Mouse (Mus musculus) ovary, postnatal 14 days (tissue): ENCODE data around the gene Cnn1.
A peak's percentile ranks its signal among the peaks of the same experiment; 100 is the strongest.

ENCODE experiments used
- DNase-seq: peaks from one replicate; pipeline ENCODE4 v3.0.0; 2022; ENCODE audit warnings: low spot score

The Cnn1 gene

DNA sequence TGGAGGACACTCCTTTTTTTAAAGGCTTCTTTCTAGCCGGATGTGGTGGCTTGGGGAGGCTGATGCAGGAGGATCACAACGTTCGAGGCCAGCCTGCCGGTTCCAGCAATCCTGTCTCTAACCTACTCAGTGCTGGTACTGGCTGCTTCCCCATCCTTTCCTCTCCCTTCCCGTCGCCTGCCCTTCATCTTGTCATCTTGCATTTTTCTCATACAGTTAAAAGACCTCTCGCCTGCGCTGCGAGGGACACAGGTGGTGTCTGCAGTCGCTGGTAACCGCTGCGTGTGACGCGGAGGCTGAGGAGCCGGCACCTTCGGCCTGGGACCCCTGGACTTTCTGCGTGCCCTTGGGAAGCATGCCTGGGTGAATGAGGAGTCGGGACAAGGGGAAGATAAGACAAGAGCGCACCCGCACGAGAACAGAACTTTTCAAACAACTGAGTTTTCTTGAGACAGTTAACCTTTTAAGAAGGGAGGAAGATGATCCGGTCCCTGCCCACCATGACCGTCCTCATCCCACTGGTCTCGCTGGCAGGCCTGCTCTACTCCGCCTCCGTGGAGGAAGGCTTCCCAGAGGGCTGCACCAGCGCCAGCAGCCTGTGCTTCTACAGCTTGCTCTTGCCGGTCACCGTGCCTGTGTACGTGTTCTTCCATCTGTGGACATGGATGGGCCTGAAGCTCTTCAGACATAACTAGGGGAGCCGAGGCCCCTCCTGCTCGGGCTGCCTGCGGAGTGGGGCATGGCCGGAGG is 58.7 kb downstream of the Cnn1 start:
- peak; percentile 6 for DNase-seq
